Mouse (Mus musculus): ENCODE results near the gene Stra6.

- TF ChIP-seq POLR2A (IDR thresholded peaks at IDR 0.05; ENCODE audit: extremely low read depth, insufficient read depth, low read length) (no peak), CTCF (IDR thresholded peaks at IDR 0.05; ENCODE audit: low read depth, low read length) (no peak)
These were observed 21.0 kb downstream of the Stra6 start for GRCm38 (mm10) chr9:58084586-58084985.

Measured in liver, adult 2 months (tissue).